Mouse (Mus musculus): ENCODE results near the gene N4bp3.
"Not testable (repeated sequence)": the region's sequence is repeated elsewhere in the genome, so short reads cannot be mapped to it uniquely, and the experiment has no call there.

Gene N4bp3

GRCm38 (mm10) chr11:51654891-51655290 is 4.2 kb upstream of the N4bp3 start:
- intact Hi-C loops (cut with DNase I), result no loop called here

- intact Hi-C loops (cut with DNase I), result no loop called here
Observed at GRCm38 (mm10) chr11:51653736-51654135, 3.1 kb upstream of the N4bp3 start.

GRCm38 (mm10) chr11:51652889-51653418 is 2.3 kb upstream of the N4bp3 start:
- intact Hi-C loops (cut with DNase I), result no loop called here

- intact Hi-C loops (cut with DNase I), result loop anchor here (2.0 kb wide), 1 partner anchor 31 kb away; the partner anchor contains the start of gene Nhp2
Observed at GRCm38 (mm10) chr11:51650261-51650660, 381 bp downstream of the N4bp3 start.

GRCm38 (mm10) chr11:51649889-51650199 is 798 bp downstream of the N4bp3 start:
- intact Hi-C loops (cut with DNase I), result loop anchor here (2.0 kb wide), 1 partner anchor 31 kb away; the partner anchor contains the start of gene Nhp2

GRCm38 (mm10) chr11:51649111-51649888 is 1.3 kb downstream of the N4bp3 start:
- intact Hi-C loops (cut with DNase I), result no loop called here

- intact Hi-C loops (cut with DNase I), result no loop called here
Observed at GRCm38 (mm10) chr11:51648566-51648965, 2.1 kb downstream of the N4bp3 start.

- intact Hi-C loops (cut with DNase I), result no loop called here
Observed at GRCm38 (mm10) chr11:51646751-51647667, 3.6 kb downstream of the N4bp3 start.

- intact Hi-C loops (cut with DNase I), result no loop called here
Observed at GRCm38 (mm10) chr11:51646245-51646644, 4.4 kb downstream of the N4bp3 start.

GRCm38 (mm10) chr11:51645293-51645692 is 5.3 kb downstream of the N4bp3 start:
- intact Hi-C loops (cut with DNase I), result no loop called here

- intact Hi-C loops (cut with DNase I), result no loop called here
Observed at GRCm38 (mm10) chr11:51644217-51644616, 6.4 kb downstream of the N4bp3 start.

GRCm38 (mm10) chr11:51643761-51644160 is 6.9 kb downstream of the N4bp3 start:
- intact Hi-C loops (cut with DNase I), result no loop called here

GRCm38 (mm10) chr11:51643202-51643601 is 7.4 kb downstream of the N4bp3 start:
- intact Hi-C loops (cut with DNase I), result no loop called here

GRCm38 (mm10) chr11:51640748-51641147 is 9.9 kb downstream of the N4bp3 start:
- intact Hi-C loops (cut with DNase I), result no loop called here

- intact Hi-C loops (cut with DNase I), result no loop called here
Observed at GRCm38 (mm10) chr11:51638497-51638896, 12.1 kb downstream of the N4bp3 start.

GRCm38 (mm10) chr11:51637971-51638414 is 12.6 kb downstream of the N4bp3 start:
- intact Hi-C loops (cut with DNase I), result no loop called here

- intact Hi-C loops (cut with DNase I), result no loop called here
Observed at GRCm38 (mm10) chr11:51636323-51636684, 14.3 kb downstream of the N4bp3 start.

- intact Hi-C loops (cut with DNase I), result no loop called here
Observed at GRCm38 (mm10) chr11:51635525-51636322, 14.9 kb downstream of the N4bp3 start, which contains the start of gene Rmnd5b. Gene Rmnd5b (minus strand): TSS chr11:51635896.

GRCm38 (mm10) chr11:51635127-51635524 is 15.5 kb downstream of the N4bp3 start:
- intact Hi-C loops (cut with DNase I), result no loop called here

GRCm38 (mm10) chr11:51633721-51634120 is 16.9 kb downstream of the N4bp3 start:
- intact Hi-C loops (cut with DNase I), result no loop called here

- intact Hi-C loops (cut with DNase I), result not testable (repeated sequence)
Observed at GRCm38 (mm10) chr11:51633200-51633599, 17.4 kb downstream of the N4bp3 start.
